8 mouse cellular contexts compared by ENCODE assay signal in the genomic region with DNA sequence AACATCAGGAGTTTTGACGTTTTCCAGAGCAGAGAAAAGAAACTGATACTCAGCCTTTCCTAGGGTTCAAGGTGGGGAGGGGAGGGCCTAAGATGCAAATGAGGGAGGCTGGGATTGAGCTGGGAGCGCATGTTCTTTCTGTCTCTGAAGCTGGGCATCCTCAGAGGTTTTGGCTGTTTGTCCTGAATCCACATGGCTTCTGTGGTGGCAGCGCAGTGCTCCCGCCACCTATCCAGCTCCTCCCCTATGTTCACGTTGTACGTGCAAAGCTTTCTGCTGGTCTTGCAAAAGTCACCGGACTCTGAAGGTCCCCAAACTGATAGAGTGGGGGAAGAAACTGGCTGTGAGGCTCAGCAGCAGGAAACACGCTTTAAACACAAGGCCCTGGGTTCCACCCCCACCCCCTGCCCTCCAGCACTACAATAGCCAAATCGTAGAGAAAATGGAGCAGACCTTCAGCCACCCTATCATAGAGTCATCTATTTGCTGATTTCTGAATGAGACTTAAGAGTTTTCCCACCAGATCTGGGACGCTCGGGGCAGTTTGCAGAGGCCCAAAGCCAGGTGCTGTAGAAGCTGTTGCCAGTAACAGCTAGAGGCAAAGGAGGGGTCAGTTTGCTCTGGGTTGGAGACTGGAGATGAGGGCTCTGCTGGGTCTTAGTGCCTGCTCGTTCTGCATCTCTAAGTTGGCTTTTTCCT. TPM values are rescaled to one million over a fixed set of nuclear protein-coding genes. Genes with fewer than 3 reads are reported as not detected.
DNase-seq lines count a peak whose midpoint lies in the region; ATAC-seq and TF ChIP-seq lines count a peak whose summit lies in the region.

No protein-coding gene starts in this region.

- H3K4me2 ChIP-seq in embryonic facial prominence, embryonic 12.5 days (replicated peaks), result peak overlapping the region; percentile 56
- H3K4me2 ChIP-seq in heart, embryonic 16.5 days (ENCODE audit: low read depth, low read length), result peak overlapping the region; percentile 72

- WGBS in embryonic facial prominence, embryonic 12.5 days, result 3% methylated on average over 12 of the region's 12 CpGs
- 5% methylated on average over 12 of the region's 12 CpGs for WGBS in heart, embryonic 16.5 days
- WGBS in lung, adult 2 months, result 5% methylated on average over 12 of the region's 12 CpGs

- H3K27ac ChIP-seq in embryonic facial prominence, embryonic 12.5 days, result peak overlapping the region; percentile 93
- peak overlapping the region; percentile 80 for H3K27ac ChIP-seq in heart, embryonic 16.5 days (ENCODE audit: low read length)

- no peaks in the 10 kb centered on the region for H3K36me3 ChIP-seq in embryonic facial prominence, embryonic 12.5 days
- H3K36me3 ChIP-seq in heart, embryonic 16.5 days (ENCODE audit: control insufficient read depth, insufficient read depth), result no peaks in the 10 kb centered on the region

- TF ChIP-seq POLR2A in lung, adult 2 months (IDR thresholded peaks at IDR 0.05; ENCODE audit: borderline replicate concordance, extremely low read depth, low read depth, low read length), result 0 out of 2 replicates have a peak, but pooled peaks have one; percentile 8

- no peaks in the 10 kb centered on the region for H3K27me3 ChIP-seq in embryonic facial prominence, embryonic 12.5 days
- no peaks in the 10 kb centered on the region for H3K27me3 ChIP-seq in heart, embryonic 16.5 days (ENCODE audit: control insufficient read depth, insufficient read depth, low read length)

- peak; percentile 32 to 45 for DNase-seq in B cell, adult 2 months
- DNase-seq in R1 (ENCODE audit: low read depth, low spot score), result peak; percentile 54
- DNase-seq in kidney, postnatal 25 days, result peak; percentile 45 to 72
- peak; percentile 50 for DNase-seq in lung, adult 2 months
- DNase-seq in T-cell, adult 2 months (ENCODE audit: low spot score), result no peak

- peak; percentile 75 for ATAC-seq in embryonic facial prominence, embryonic 12.5 days (ENCODE audit: insufficient number of reproducible peaks, insufficient read depth, low FRiP score, low TSS enrichment)
- peak; percentile 78 for ATAC-seq in heart, embryonic 16.5 days (replicated peaks; ENCODE audit: extremely low read depth, insufficient read depth, low FRiP score)
- ATAC-seq in neutrophil, adult 5-6 weeks (ENCODE audit: extremely low read depth, insufficient number of reproducible peaks, low FRiP score, poor library complexity, severe bottlenecking), result peak; percentile 40; the same call in 1 of the 2 replicates

- H3K9me3 ChIP-seq in embryonic facial prominence, embryonic 12.5 days, result no peaks in the 10 kb centered on the region
- H3K9me3 ChIP-seq in heart, embryonic 16.5 days (replicated peaks; ENCODE audit: control insufficient read depth, low read length), result 0 out of 2 replicates have a peak, but pooled peaks cover 2% of the 10 kb centered on the region

- H3K4me1 ChIP-seq in embryonic facial prominence, embryonic 12.5 days, result peaks cover 22% of the 10 kb centered on the region
- peaks cover 20% of the 10 kb centered on the region for H3K4me1 ChIP-seq in heart, embryonic 16.5 days (ENCODE audit: control insufficient read depth, insufficient read depth, low read length)
- peaks cover 6% of the 10 kb centered on the region for H3K4me1 ChIP-seq in lung, adult 2 months (ENCODE audit: control insufficient read depth, insufficient read depth, low read length)

- no peak for TF ChIP-seq CTCF in lung, adult 2 months (IDR thresholded peaks at IDR 0.05; ENCODE audit: insufficient read depth, low read length)

- peak overlapping the region; percentile 28 for H3K4me3 ChIP-seq in embryonic facial prominence, embryonic 12.5 days
- H3K4me3 ChIP-seq in heart, embryonic 16.5 days (ENCODE audit: low read length), result peak overlapping the region; percentile 43
- H3K4me3 ChIP-seq in lung, adult 2 months (replicated peaks; ENCODE audit: extremely low read depth, low read depth, low read length), result peak overlapping the region; percentile 36

- H3K9ac ChIP-seq in embryonic facial prominence, embryonic 12.5 days, result peak overlapping the region; percentile 25; the same call in 1 of the 2 replicates
- peak overlapping the region; percentile 62 for H3K9ac ChIP-seq in heart, embryonic 16.5 days (ENCODE audit: low read length)

RNA-seq across cellular contexts. Expression of gene Serp2, which starts 42.0 kb away (rescaled TPM):
- polyA plus RNA-seq in embryonic facial prominence, embryonic 12.5 days (2016; fragmentation: Nextera tagmentation; extraction: Ambion mirVana), result 23.3 and 24.3 TPM in 2 replicates
- 5.5 and 6.3 TPM in 2 replicates for polyA plus RNA-seq in heart, embryonic 16.5 days (2015; fragmentation: Nextera tagmentation; extraction: Ambion mirVana)
- polyA plus RNA-seq in lung, adult 2 months (2012; rRNA removed), result 2.9 and 3.1 TPM in 2 replicates
- 2.1 and 4.0 TPM in 2 replicates for total RNA-seq in neutrophil, adult 5-6 weeks (2017)
